Mouse (Mus musculus) kidney, embryonic 15.5 days (tissue): ENCODE data around the gene Gpd1l. TPM values are rescaled to one million over a fixed set of nuclear protein-coding genes. Genes with fewer than 3 reads are reported as not detected.

Experiments used
- ATAC-seq: fragments of 200-750 bp; cut with Nextera tagmentation; replicated peaks from 2 replicates; pipeline ENCODE4 v1.8.0; 2017; ENCODE audit warnings: moderate TSS enrichment; ENCODE audit not compliant: low FRiP score
- H3K27ac ChIP-seq: fragments of 300-500 bp; sonication (generic); 2 replicates; pipeline ENCODE4 v1.5.1; 2015; ENCODE audit warnings: mild to moderate bottlenecking, inconsistent platforms
- H3K27me3 ChIP-seq: fragments of 300-500 bp; sonication (generic); 2 replicates; pipeline ENCODE4 v1.6.1; 2015; ENCODE audit warnings: inconsistent platforms
- H3K36me3 ChIP-seq: fragments of 300-500 bp; sonication (generic); 2 replicates; pipeline ENCODE4 v1.6.1; 2015; ENCODE audit warnings: inconsistent platforms
- H3K4me1 ChIP-seq: fragments of 300-500 bp; sonication (generic); 2 replicates; pipeline ENCODE4 v1.6.1; 2015; ENCODE audit warnings: inconsistent platforms
- H3K4me2 ChIP-seq: fragments of 300-500 bp; sonication (generic); 2 replicates; pipeline ENCODE4 v1.6.1; 2015; ENCODE audit warnings: moderate library complexity, mild to moderate bottlenecking, inconsistent platforms
- H3K4me3 ChIP-seq: fragments of 300-500 bp; sonication (generic); replicated peaks from 2 replicates; pipeline ENCODE4 v1.5.1; 2015; ENCODE audit warnings: mild to moderate bottlenecking, inconsistent platforms
- H3K9ac ChIP-seq: fragments of 300-500 bp; sonication (generic); 2 replicates; pipeline ENCODE4 v1.6.1; 2015; ENCODE audit warnings: mild to moderate bottlenecking, inconsistent platforms
- H3K9me3 ChIP-seq: fragments of 300-500 bp; sonication (generic); replicated peaks from 2 replicates; pipeline ENCODE4 v1.6.1; 2016; ENCODE audit warnings: inconsistent platforms
- WGBS: fragments of 180-500 bp; shearing (Covaris S2); methylation state at CpG from one replicate; pipeline ENCODE4 v1.1.7; 2015; ENCODE audit warnings: mixed read lengths; 5-methylcytosine and 5-hydroxymethylcytosine counted together
- polyA plus RNA-seq: library from polyadenylated mRNA; unstranded; fragments of >200 nt; fragmentation: Nextera tagmentation; extraction: Ambion mirVana; gene quantifications from 2 replicates; pipeline ENCODE4 v1.2.1, GENCODE M21; 2015

Gpd1l gene
- polyA plus RNA-seq, 1 experiment from 2014 or later: 19.5 TPM

DNA sequence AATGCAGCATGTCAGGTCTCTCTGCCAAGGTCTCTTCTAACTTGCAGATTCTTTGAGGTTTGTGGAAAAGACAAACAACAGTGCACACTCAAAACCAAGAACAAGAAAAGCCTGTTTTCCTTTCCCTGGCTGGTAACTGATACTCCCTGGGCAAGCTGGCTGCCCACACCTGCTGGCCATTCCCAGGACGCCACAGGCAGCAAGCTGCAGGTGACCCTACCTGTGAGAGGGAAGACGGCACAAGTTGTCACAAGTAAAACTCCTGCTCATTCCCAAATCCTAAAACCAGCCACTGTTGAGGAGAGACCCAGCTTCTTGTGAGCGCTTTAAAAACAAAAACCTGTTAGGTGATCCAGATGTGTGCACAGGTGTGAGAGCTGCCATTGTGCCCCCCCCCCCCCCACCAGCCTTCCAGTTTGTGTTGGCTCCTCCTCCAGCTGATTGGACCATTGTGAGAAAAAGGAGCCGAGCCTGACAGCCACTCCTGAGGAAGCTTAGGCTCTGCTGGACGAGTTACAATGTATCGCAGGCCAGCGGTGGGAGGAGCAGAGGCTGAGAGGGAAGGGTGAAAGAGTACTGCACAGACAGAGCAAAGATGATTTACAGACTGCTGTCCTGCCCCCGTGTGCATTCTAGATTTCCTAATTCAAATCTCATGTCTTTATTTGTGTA is 47.7 kb downstream of the Gpd1l start:
- H3K27ac ChIP-seq: no peak overlapping the region

GRCm38 (mm10) chr9:114885564-114885963 is 48.2 kb downstream of the Gpd1l start:
- ATAC-seq: no peak
- H3K4me3 ChIP-seq: no peak overlapping the region
- 0 out of 2 replicates have a peak, but pooled peaks cover 2% of the 10 kb centered on the region for H3K9me3 ChIP-seq
- no peaks in the 10 kb centered on the region for H3K36me3 ChIP-seq
- H3K27me3 ChIP-seq: no peaks in the 10 kb centered on the region
- H3K9ac ChIP-seq: no peak overlapping the region
- H3K27ac ChIP-seq: no peak overlapping the region
- 84% methylated on average over 4 of the region's 4 CpGs for WGBS
- no peak overlapping the region for H3K4me2 ChIP-seq
- 0 out of 2 replicates have a peak, but pooled peaks cover 5% of the 10 kb centered on the region for H3K4me1 ChIP-seq

More for the DNA sequence above, 47.7 kb downstream of the Gpd1l start:
- ATAC-seq: no peak
- Histone ChIP-seq H3K36me3 (no peaks in the 10 kb centered on the region), H3K9ac (no peak overlapping the region), H3K4me3 (no peak overlapping the region), H3K4me1 (0 out of 2 replicates have a peak, but pooled peaks cover 11% of the 10 kb centered on the region), H3K4me2 (no peak overlapping the region), H3K27me3 (no peaks in the 10 kb centered on the region), H3K9me3 (0 out of 2 replicates have a peak, but pooled peaks cover 2% of the 10 kb centered on the region)
- WGBS: 62% methylated on average over 8 of the region's 8 CpGs

DNA sequence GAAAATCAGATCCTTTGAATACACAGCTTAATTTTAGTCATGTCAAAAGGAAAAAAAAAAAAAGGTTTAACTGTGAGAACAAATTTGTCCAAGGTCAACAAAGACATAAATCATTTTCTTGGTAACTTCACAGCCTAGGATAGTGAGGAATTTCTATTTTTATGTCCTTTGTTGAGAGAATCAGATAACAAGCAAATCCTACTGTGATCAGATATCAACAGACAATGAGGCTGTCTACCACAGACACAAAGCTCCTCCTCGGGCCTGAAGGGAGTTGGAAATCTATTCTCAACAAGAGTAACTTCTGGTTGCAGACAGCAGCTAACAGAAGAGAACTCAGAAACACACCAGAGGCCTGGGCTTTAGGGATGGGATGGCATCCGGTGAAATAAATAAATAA is 51.8 kb downstream of the Gpd1l start:
- Histone ChIP-seq H3K4me1 (no peaks in the 10 kb centered on the region), H3K27ac (no peak overlapping the region), H3K4me3 (no peak overlapping the region), H3K9me3 (0 out of 2 replicates have a peak, but pooled peaks cover 2% of the 10 kb centered on the region), H3K9ac (no peak overlapping the region), H3K27me3 (no peaks in the 10 kb centered on the region), H3K36me3 (no peaks in the 10 kb centered on the region), H3K4me2 (no peak overlapping the region)
- peak; percentile 18; the same call in 1 of the 2 replicates for ATAC-seq
- 58% methylated on average over 2 of the region's 2 CpGs for WGBS

- 38% methylated on average over 11 of the region's 11 CpGs for WGBS
- H3K4me3 ChIP-seq: no peak overlapping the region
- H3K9me3 ChIP-seq: no peaks in the 10 kb centered on the region
- no peak overlapping the region for H3K9ac ChIP-seq
- H3K4me2 ChIP-seq: 0 out of 2 replicates have a peak overlapping the region, but pooled peaks have one; percentile 16
- no peaks in the 10 kb centered on the region for H3K36me3 ChIP-seq
- no peak overlapping the region for H3K27ac ChIP-seq
- no peak for ATAC-seq
- 0 out of 2 replicates have a peak, but pooled peaks cover 5% of the 10 kb centered on the region for H3K27me3 ChIP-seq
- H3K4me1 ChIP-seq: peaks cover 11% of the 10 kb centered on the region
Observed at GRCm38 (mm10) chr9:114855327-114855726, 78.5 kb downstream of the Gpd1l start.

GRCm38 (mm10) chr9:114854686-114855085 is 79.1 kb downstream of the Gpd1l start:
- H3K4me1 ChIP-seq: peaks cover 11% of the 10 kb centered on the region
- no peak overlapping the region for H3K27ac ChIP-seq
- H3K4me3 ChIP-seq: no peak overlapping the region
- no peaks in the 10 kb centered on the region for H3K9me3 ChIP-seq
- ATAC-seq: no peak
- H3K27me3 ChIP-seq: 0 out of 2 replicates have a peak, but pooled peaks cover 5% of the 10 kb centered on the region
- no peaks in the 10 kb centered on the region for H3K36me3 ChIP-seq
- WGBS: 71% methylated on average over 9 of the region's 9 CpGs
- H3K4me2 ChIP-seq: no peak overlapping the region
- H3K9ac ChIP-seq: no peak overlapping the region

GRCm38 (mm10) chr9:114853336-114853735 is 80.5 kb downstream of the Gpd1l start:
- Histone ChIP-seq H3K4me2 (no peak overlapping the region), H3K27me3 (0 out of 2 replicates have a peak, but pooled peaks cover 5% of the 10 kb centered on the region), H3K4me3 (no peak overlapping the region), H3K9ac (no peak overlapping the region), H3K36me3 (no peaks in the 10 kb centered on the region), H3K27ac (no peak overlapping the region), H3K9me3 (no peaks in the 10 kb centered on the region), H3K4me1 (peaks cover 11% of the 10 kb centered on the region)
- WGBS: 84% methylated on average over 15 of the region's 15 CpGs
- no peak for ATAC-seq

DNA sequence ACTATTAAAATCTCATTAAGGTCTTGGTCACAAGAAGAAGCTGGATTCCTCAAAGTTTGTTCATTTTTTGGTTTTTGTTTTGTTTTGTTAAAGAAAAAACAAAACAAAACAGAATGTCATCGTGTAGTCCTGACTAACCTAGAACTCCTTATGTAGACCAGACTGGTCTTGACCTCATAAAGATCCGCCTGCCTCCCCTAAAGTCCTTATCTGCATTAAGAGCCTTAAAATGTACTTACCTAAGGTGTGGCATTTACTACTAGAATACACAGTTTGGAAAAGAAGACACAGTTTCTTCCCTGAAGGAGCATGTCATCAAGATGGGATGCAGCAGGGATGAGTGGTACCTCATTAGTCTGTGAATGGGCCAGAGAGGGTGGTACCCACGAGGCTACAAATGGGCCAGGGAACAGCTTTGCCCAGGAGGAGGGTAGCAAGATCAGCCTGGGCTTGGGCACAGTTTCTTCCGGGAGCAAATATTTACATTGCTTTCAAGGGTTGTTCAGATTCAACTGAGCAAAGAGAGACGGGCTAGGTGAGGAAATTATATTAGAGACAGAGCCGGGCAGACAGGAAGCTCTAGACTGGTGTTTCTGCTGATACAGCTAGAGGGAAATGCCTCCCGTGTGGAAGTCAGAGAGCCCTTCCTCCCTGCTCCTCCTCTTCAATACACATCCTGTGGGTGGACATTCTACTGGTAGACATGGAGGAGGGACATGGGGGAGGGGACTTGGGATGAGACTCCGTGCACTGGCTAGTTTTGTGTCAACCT is 82.2 kb downstream of the Gpd1l start:
- peak overlapping the region; percentile 20; the same call in 1 of the 2 replicates for H3K27ac ChIP-seq
- H3K36me3 ChIP-seq: no peaks in the 10 kb centered on the region
- no peaks in the 10 kb centered on the region for H3K9me3 ChIP-seq
- H3K27me3 ChIP-seq: 0 out of 2 replicates have a peak, but pooled peaks cover 5% of the 10 kb centered on the region
- WGBS: 62% methylated on average over 8 of the region's 8 CpGs
- H3K4me3 ChIP-seq: no peak overlapping the region
- H3K4me2 ChIP-seq: no peak overlapping the region
- H3K4me1 ChIP-seq: peaks cover 11% of the 10 kb centered on the region
- no peak overlapping the region for H3K9ac ChIP-seq
- ATAC-seq: no peak

Other genes starting within 250 kb of the Gpd1l start
- gene Dync1li1, start 245.2 kb downstream of the Gpd1l start, polyA plus RNA-seq: 62.2 and 67.5 TPM in 2 replicates
- 56.3 and 57.6 TPM in 2 replicates for gene Cmtm6, start 202.9 kb downstream of the Gpd1l start, polyA plus RNA-seq
- 102 TPM in 2 replicates for gene Cmtm7, start 152.1 kb downstream of the Gpd1l start, polyA plus RNA-seq
- 38.8 and 41.4 TPM in 2 replicates for gene Cmtm8, start 89.8 kb downstream of the Gpd1l start, polyA plus RNA-seq
- gene Osbpl10, start 44.6 kb upstream of the Gpd1l start, polyA plus RNA-seq: 2.3 and 3.1 TPM in 2 replicates
- gene Rps27rt, start 48.8 kb upstream of the Gpd1l start, polyA plus RNA-seq: 310 and 532 TPM in 2 replicates